Mouse (Mus musculus): ENCODE data around the gene Olfr878.
A peak's percentile ranks its signal among the peaks of the same experiment; 100 is the strongest.

The Olfr878 gene

GRCm38 (mm10) chr9:37917540-37917939 is at the start of gene Olfr878:
Gene Olfr878 (plus strand): TSS chr9:37917840.
- DNase-seq (ENCODE audit: low read depth, low spot score): no peak

GRCm38 (mm10) chr9:37870246-37870645 is 47.4 kb upstream of the Olfr878 start:
- no peak for DNase-seq (ENCODE audit: low read depth, low spot score)

GRCm38 (mm10) chr9:37871097-37871496 is 46.5 kb upstream of the Olfr878 start:
- no peak for DNase-seq (ENCODE audit: low read depth, low spot score)

GRCm38 (mm10) chr9:37871536-37871935 is 46.1 kb upstream of the Olfr878 start:
- no peak for DNase-seq (ENCODE audit: low read depth, low spot score)

- peak; percentile 39 for DNase-seq (ENCODE audit: low read depth, low spot score)
These were observed 26.7 kb upstream of the Olfr878 start for GRCm38 (mm10) chr9:37890960-37891359.

GRCm38 (mm10) chr9:37896661-37897060 is 21.0 kb upstream of the Olfr878 start, which contains the start of gene Olfr145:
Gene Olfr145 (plus strand): TSS chr9:37896724.
- peak; percentile 4 for DNase-seq (ENCODE audit: low read depth, low spot score)

- no peak for DNase-seq (ENCODE audit: low read depth, low spot score)
These were observed 12.1 kb upstream of the Olfr878 start for GRCm38 (mm10) chr9:37905555-37905954.

GRCm38 (mm10) chr9:37918018-37918417 is 378 bp downstream of the Olfr878 start:
- DNase-seq (ENCODE audit: low read depth, low spot score): no peak

- no peak for DNase-seq (ENCODE audit: low read depth, low spot score)
These were observed 6.6 kb downstream of the Olfr878 start for GRCm38 (mm10) chr9:37924194-37924593.

GRCm38 (mm10) chr9:37925445-37925844 is 7.8 kb downstream of the Olfr878 start:
- DNase-seq (ENCODE audit: low read depth, low spot score): no peak

GRCm38 (mm10) chr9:37926019-37927013 is 8.7 kb downstream of the Olfr878 start:
- DNase-seq (ENCODE audit: low read depth, low spot score): no peak

- peak; percentile 69 for DNase-seq (ENCODE audit: low read depth, low spot score)
These were observed 14.9 kb downstream of the Olfr878 start for GRCm38 (mm10) chr9:37932519-37932918.

GRCm38 (mm10) chr9:37934146-37934545 is 16.5 kb downstream of the Olfr878 start:
- DNase-seq (ENCODE audit: low read depth, low spot score): no peak

GRCm38 (mm10) chr9:37941167-37941566 is 23.5 kb downstream of the Olfr878 start:
- no peak for DNase-seq (ENCODE audit: low read depth, low spot score)

Data from R1 (cell line).